Mouse (Mus musculus) liver, adult 10 weeks (tissue): Measurements from ENCODE around the gene Gm27235. TPM values are rescaled to one million over a fixed set of nuclear protein-coding genes. Genes with fewer than 3 reads are reported as not detected.

ENCODE experiments used
- polyA plus RNA-seq: library from polyadenylated mRNA; stranded (reverse); fragments of 350-450 nt; fragmentation: Illumina TruSeq; extraction: RNeasy Lipid Tissue Mini Kit (QIAGEN cat#74804); gene quantifications from one replicate; pipeline ENCODE4 v1.2.3, GENCODE M21; 2014; ENCODE audit warnings: low read depth, low replicate concordance

The Gm27235 gene
- polyA plus RNA-seq: not detected

GRCm38 (mm10) chr9:35790001-35790400 lies at the start of gene Gm27235, which contains the start of gene D730048I06Rik:
TSS of gene Gm27235 (minus strand) at chr9:35790101.
TSS of gene D730048I06Rik (minus strand) at chr9:35790112.

DNA sequence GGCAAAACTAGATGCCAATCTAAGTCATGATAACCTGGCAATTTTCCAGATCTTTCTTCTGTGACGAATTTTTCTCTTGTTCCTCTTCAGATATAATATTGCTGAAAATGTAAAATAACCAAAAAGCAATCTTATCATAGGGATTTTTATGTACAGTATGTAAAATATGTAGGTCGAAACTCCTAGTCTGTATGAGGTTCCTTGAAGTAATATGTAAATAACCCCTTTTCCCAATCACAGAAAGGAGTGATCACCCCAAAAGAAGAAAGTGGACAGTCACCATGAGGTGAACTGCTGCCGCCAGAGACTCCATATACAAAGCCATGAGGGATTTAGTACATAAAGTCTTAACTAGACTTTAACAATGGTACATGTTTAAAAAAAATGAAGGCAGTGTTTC lies 11.9 kb downstream of the Gm27235 start, which contains the start of gene Gm17727:
TSS of gene Gm17727 (minus strand) at position 101 of the 400 bp plus-strand sequence.

DNA sequence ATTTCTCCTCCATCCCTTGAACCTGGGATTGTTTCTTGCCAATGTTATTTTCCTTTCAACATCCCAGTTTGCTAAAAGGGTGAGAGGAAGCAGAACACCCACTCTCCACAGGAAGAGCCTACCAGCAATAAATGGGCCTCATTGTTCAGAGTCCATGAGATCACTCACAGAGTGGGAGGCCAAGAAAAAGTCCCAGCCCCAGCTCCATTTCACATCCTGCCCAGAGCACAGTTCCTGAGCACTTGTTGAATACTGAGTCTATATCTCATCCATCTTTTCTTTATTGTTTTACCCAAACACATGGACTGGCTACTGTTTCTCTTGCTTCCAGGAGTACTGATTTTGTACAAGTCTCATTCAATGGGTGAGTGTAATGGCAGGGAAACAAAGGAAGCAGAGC lies 49.2 kb downstream of the Gm27235 start, which contains the start of gene Gm17677:
TSS of gene Gm17677 (plus strand) at position 301 of the 400 bp plus-strand sequence.

Other genes with a start within 250 kb of the Gm27235 start
- gene Ddx25, start 231.6 kb downstream of the Gm27235 start, polyA plus RNA-seq: 0.05 TPM
- 11.5 TPM for gene Pus3, start 231.5 kb downstream of the Gm27235 start, polyA plus RNA-seq
- gene Pate2, start 219.8 kb downstream of the Gm27235 start, polyA plus RNA-seq: not detected
- gene Hyls1, start 219.7 kb downstream of the Gm27235 start, polyA plus RNA-seq: 2.1 TPM
- gene Pate4, start 178.2 kb downstream of the Gm27235 start, polyA plus RNA-seq: not detected
- not detected for gene Pate3, start 141.9 kb downstream of the Gm27235 start, polyA plus RNA-seq
- gene Pate1, start 102.7 kb downstream of the Gm27235 start, polyA plus RNA-seq: not detected
- gene Gm17677, start 49.1 kb downstream of the Gm27235 start, polyA plus RNA-seq: not detected
- not detected for gene Gm17727, start 12.0 kb downstream of the Gm27235 start, polyA plus RNA-seq
- not detected for gene D730048I06Rik, start within 50 bp of the Gm27235 start, polyA plus RNA-seq
- not detected for gene 9230110F15Rik, start 54.0 kb upstream of the Gm27235 start, polyA plus RNA-seq
- not detected for gene 9230113P08Rik, start 118.3 kb upstream of the Gm27235 start, polyA plus RNA-seq